Mouse (Mus musculus) liver, embryonic 13.5 days (tissue): ENCODE results near the gene Il23a. TPM values are rescaled to one million over a fixed set of nuclear protein-coding genes. Genes with fewer than 3 reads are reported as not detected.

Source experiments
- polyA plus RNA-seq: library from polyadenylated mRNA; unstranded; fragments of >200 nt; fragmentation: Nextera tagmentation; extraction: Ambion mirVana; gene quantifications from 2 replicates; pipeline ENCODE4 v1.2.1, GENCODE M21; 2015

The Il23a gene
- polyA plus RNA-seq, 1 experiment from 2014 or later, result not detected

Other genes with a start within 250 kb of the Il23a start
- gene Ptges3, start 239.8 kb downstream of the Il23a start, polyA plus RNA-seq, result 380 and 439 TPM in 2 replicates
- gene Atp5b, start 215.5 kb downstream of the Il23a start, polyA plus RNA-seq, result 2,036 and 2,215 TPM in 2 replicates
- gene Baz2a, start 207.2 kb downstream of the Il23a start, polyA plus RNA-seq, result 5.8 and 6.7 TPM in 2 replicates
- 7.0 and 8.8 TPM in 2 replicates for gene Rbms2, start 118.5 kb downstream of the Il23a start, polyA plus RNA-seq
- gene Gls2, start 104.3 kb downstream of the Il23a start, polyA plus RNA-seq, result 1.9 and 2.2 TPM in 2 replicates
- 24.1 and 24.7 TPM in 2 replicates for gene Spryd4, start 86.9 kb downstream of the Il23a start, polyA plus RNA-seq
- 0.09 TPM in 1 of 2 replicates, not detected in the other for gene Mip, start 72.9 kb downstream of the Il23a start, polyA plus RNA-seq
- 34.8 and 37.4 TPM in 2 replicates for gene Timeless, start 66.7 kb downstream of the Il23a start, polyA plus RNA-seq
- gene Apon, start 44.7 kb downstream of the Il23a start, polyA plus RNA-seq, result 0.31 and 0.49 TPM in 2 replicates
- 46.0 and 46.6 TPM in 2 replicates for gene Apof, start 30.1 kb downstream of the Il23a start, polyA plus RNA-seq
- 5.7 and 6.3 TPM in 2 replicates for gene Stat2, start 28.2 kb downstream of the Il23a start, polyA plus RNA-seq
- gene Pan2, start 4.6 kb upstream of the Il23a start, polyA plus RNA-seq, result 11.8 and 14.4 TPM in 2 replicates
- gene Cnpy2, start 23.7 kb upstream of the Il23a start, polyA plus RNA-seq, result 99.7 and 105 TPM in 2 replicates
- 149 and 170 TPM in 2 replicates for gene Cs, start 39.0 kb upstream of the Il23a start, polyA plus RNA-seq
- gene Coq10a, start 70.2 kb upstream of the Il23a start, polyA plus RNA-seq, result 4.6 and 4.8 TPM in 2 replicates
- 5.0 and 5.1 TPM in 2 replicates for gene Ankrd52, start 78.4 kb upstream of the Il23a start, polyA plus RNA-seq
- gene Slc39a5, start 102.5 kb upstream of the Il23a start, polyA plus RNA-seq, result 30.5 and 32.8 TPM in 2 replicates
- gene Nabp2, start 112.7 kb upstream of the Il23a start, polyA plus RNA-seq, result 57.3 and 64.4 TPM in 2 replicates
- gene Rnf41, start 112.9 kb upstream of the Il23a start, polyA plus RNA-seq, result 9.0 and 10.7 TPM in 2 replicates
- gene Smarcc2, start 160.5 kb upstream of the Il23a start, polyA plus RNA-seq, result 18.5 and 30.1 TPM in 2 replicates
- 498 and 524 TPM in 2 replicates for gene Myl6, start 195.4 kb upstream of the Il23a start, polyA plus RNA-seq
- 1.2 and 1.3 TPM in 2 replicates for gene Myl6b, start 199.9 kb upstream of the Il23a start, polyA plus RNA-seq
- 9.9 and 10.6 TPM in 2 replicates for gene Esyt1, start 227.1 kb upstream of the Il23a start, polyA plus RNA-seq
- 6.2 and 7.1 TPM in 2 replicates for gene Zc3h10, start 249.0 kb upstream of the Il23a start, polyA plus RNA-seq